Mouse (Mus musculus): ENCODE data around the gene Ppfibp1. TPM values are rescaled to one million over a fixed set of nuclear protein-coding genes. Genes with fewer than 3 reads are reported as not detected.

The Ppfibp1 gene
- polyA plus RNA-seq, 1 experiment from 2014 or later, result 48.1 TPM

DNA sequence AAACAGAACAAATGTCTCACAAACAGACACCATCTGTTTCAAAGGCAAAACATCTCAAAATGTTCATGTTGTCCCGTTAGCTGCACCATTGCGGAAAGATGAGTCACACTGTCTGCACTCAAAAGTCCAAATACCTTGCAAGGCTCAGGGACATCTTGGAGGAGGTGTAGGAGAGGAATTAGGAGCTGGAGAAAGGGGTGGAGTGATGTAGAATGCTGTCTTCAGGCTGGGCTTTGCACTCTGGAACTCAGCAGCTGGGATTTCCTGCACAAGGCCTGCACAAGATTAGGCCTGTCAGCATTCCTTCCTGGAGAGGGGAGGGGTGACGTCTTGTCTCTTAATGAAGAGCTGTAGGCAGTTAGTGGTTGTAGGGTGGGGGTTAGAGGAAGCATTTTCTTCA is 96.3 kb downstream of the Ppfibp1 start:
- DNase-seq (ENCODE audit: low spot score) (no peak), ATAC-seq (replicated peaks; ENCODE audit: low FRiP score, low TSS enrichment, low read depth) (no peak)
- no peak overlapping the region for H3K9ac ChIP-seq (ENCODE audit: low read length)
- no peaks in the 10 kb centered on the region for H3K27me3 ChIP-seq (replicated peaks; ENCODE audit: control insufficient read depth, insufficient read depth, low read length)
- peaks cover 12% of the 10 kb centered on the region; the same call in 1 of the 2 replicates for H3K4me1 ChIP-seq (replicated peaks; ENCODE audit: control insufficient read depth, insufficient read depth, low read length)
- no peak overlapping the region for H3K4me3 ChIP-seq (ENCODE audit: low read depth, low read length)
- H3K27ac ChIP-seq (ENCODE audit: low read depth), result no peak overlapping the region
- peaks cover 17% of the 10 kb centered on the region; the same call in 1 of the 2 replicates for H3K36me3 ChIP-seq (ENCODE audit: control insufficient read depth, insufficient read depth, low read length)
- no peaks in the 10 kb centered on the region for H3K9me3 ChIP-seq (ENCODE audit: control insufficient read depth, low read length)
- 65% methylated on average over 3 of the region's 3 CpGs for WGBS
- no peak overlapping the region for H3K4me2 ChIP-seq (ENCODE audit: low read length)

DNA sequence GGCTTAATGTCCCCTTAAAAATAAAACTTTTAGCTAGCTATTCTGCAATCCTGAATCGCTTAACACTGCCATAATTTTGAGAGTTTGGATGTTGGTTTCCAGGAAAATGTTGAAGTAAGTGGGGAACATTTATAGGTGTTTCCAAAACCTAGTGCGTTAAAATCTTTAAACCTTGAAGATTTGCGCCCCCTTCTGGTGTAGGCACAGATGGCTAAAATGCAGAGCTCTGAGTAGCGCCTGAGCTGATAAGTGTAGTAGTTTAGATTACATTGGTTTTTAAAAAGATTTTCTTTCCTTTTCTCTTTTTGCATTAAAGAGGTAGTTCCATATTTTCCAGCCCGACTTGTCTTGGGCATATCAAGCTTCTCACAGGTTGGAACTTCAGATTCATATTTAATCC is 105.9 kb downstream of the Ppfibp1 start:
- peaks cover 29% of the 10 kb centered on the region; the same call in 1 of the 2 replicates for H3K36me3 ChIP-seq (ENCODE audit: control insufficient read depth, insufficient read depth, low read length)
- no peak overlapping the region for H3K27ac ChIP-seq (ENCODE audit: low read depth)
- WGBS, result 45% methylated on average over 5 of the region's 5 CpGs
- no peaks in the 10 kb centered on the region for H3K4me1 ChIP-seq (replicated peaks; ENCODE audit: control insufficient read depth, insufficient read depth, low read length)
- ATAC-seq (replicated peaks; ENCODE audit: low FRiP score, low TSS enrichment, low read depth) (no peak), DNase-seq (ENCODE audit: low spot score) (peak; percentile 69)
- H3K27me3 ChIP-seq (replicated peaks; ENCODE audit: control insufficient read depth, insufficient read depth, low read length), result no peaks in the 10 kb centered on the region
- no peaks in the 10 kb centered on the region for H3K9me3 ChIP-seq (ENCODE audit: control insufficient read depth, low read length)
- H3K9ac ChIP-seq (ENCODE audit: low read length), result no peak overlapping the region
- H3K4me3 ChIP-seq (ENCODE audit: low read depth, low read length), result no peak overlapping the region
- no peak overlapping the region for H3K4me2 ChIP-seq (ENCODE audit: low read length)

DNA sequence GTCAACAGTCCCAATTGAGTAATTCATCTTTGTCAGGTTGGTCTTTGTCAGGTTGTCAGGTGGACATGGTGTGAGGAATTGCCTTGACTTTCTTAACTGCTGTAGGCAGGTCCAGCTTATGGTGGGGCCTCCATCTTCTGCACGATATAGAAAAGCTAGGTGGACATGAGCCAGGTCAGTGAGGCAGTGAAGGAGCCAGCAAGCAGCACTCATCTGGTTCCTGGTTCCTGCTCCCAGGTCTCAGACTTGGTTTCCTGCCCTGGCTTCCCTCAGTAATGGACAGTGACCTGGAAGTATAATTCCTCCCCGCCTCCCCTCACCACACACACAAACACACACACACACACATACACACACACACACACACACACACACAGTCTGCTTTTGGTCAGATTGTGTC is 107.1 kb downstream of the Ppfibp1 start:
- ATAC-seq (replicated peaks; ENCODE audit: low FRiP score, low TSS enrichment, low read depth), result no peak
- Histone ChIP-seq H3K27ac (ENCODE audit: low read depth) (no peak overlapping the region), H3K4me3 (ENCODE audit: low read depth, low read length) (no peak overlapping the region), H3K9me3 (ENCODE audit: control insufficient read depth, low read length) (no peaks in the 10 kb centered on the region), H3K27me3 (replicated peaks; ENCODE audit: control insufficient read depth, insufficient read depth, low read length) (no peaks in the 10 kb centered on the region), H3K4me1 (replicated peaks; ENCODE audit: control insufficient read depth, insufficient read depth, low read length) (no peaks in the 10 kb centered on the region), H3K36me3 (ENCODE audit: control insufficient read depth, insufficient read depth, low read length) (peaks cover 35% of the 10 kb centered on the region), H3K9ac (ENCODE audit: low read length) (no peak overlapping the region), H3K4me2 (ENCODE audit: low read length) (no peak overlapping the region)
- WGBS, result 91% methylated on average over 2 of the region's 2 CpGs
- DNase-seq (ENCODE audit: low spot score), result no peak

DNA sequence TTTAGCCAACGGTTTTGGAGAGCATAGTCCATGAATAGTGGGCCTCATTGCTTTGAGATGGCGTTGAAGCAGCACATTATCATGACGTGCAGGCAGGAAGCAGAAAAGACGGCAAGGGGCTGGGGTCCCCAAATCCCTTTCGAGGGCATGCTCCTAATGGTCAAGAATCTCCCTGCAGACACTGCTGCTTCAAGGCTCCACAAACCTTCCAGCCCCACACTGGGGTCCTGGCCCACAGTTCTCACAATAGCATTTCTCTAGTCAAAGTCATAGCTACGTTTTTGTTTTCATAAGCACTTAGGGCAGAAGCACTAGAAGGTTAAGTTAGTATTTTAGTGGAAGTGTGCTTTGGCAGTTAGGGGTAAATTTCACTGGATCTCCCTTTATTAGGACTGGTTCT is 107.6 kb downstream of the Ppfibp1 start:
- WGBS, result 90% methylated on average over 6 of the region's 6 CpGs
- Histone ChIP-seq H3K4me3 (ENCODE audit: low read depth, low read length) (no peak overlapping the region), H3K27me3 (replicated peaks; ENCODE audit: control insufficient read depth, insufficient read depth, low read length) (no peaks in the 10 kb centered on the region), H3K4me2 (ENCODE audit: low read length) (no peak overlapping the region), H3K27ac (ENCODE audit: low read depth) (no peak overlapping the region), H3K4me1 (replicated peaks; ENCODE audit: control insufficient read depth, insufficient read depth, low read length) (no peaks in the 10 kb centered on the region), H3K36me3 (ENCODE audit: control insufficient read depth, insufficient read depth, low read length) (peaks cover 36% of the 10 kb centered on the region), H3K9me3 (ENCODE audit: control insufficient read depth, low read length) (no peaks in the 10 kb centered on the region), H3K9ac (ENCODE audit: low read length) (no peak overlapping the region)
- DNase-seq (ENCODE audit: low spot score), result no peak
- ATAC-seq (replicated peaks; ENCODE audit: low FRiP score, low TSS enrichment, low read depth), result no peak

DNA sequence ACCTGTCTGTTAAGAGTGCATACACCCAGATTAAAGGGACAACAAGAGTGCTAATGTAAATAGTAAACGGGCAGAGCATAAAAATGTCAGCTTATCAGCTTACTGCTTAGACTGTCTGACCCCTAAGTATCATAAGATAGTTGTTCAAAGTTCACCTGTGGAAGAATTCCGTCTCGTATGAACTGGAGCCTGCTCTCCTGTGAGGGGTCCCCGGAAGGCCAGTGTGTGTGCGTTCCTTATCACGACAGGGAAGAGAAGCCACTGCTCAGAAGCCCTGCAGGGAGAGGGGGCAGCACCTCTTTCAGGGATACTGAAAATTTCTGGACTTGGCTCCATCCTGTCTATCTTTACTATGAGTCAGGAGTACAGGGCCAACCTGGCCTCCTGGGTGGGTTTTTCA is 108.7 kb downstream of the Ppfibp1 start:
- H3K36me3 ChIP-seq (ENCODE audit: control insufficient read depth, insufficient read depth, low read length), result peaks cover 47% of the 10 kb centered on the region
- DNase-seq (ENCODE audit: low spot score), result no peak

DNA sequence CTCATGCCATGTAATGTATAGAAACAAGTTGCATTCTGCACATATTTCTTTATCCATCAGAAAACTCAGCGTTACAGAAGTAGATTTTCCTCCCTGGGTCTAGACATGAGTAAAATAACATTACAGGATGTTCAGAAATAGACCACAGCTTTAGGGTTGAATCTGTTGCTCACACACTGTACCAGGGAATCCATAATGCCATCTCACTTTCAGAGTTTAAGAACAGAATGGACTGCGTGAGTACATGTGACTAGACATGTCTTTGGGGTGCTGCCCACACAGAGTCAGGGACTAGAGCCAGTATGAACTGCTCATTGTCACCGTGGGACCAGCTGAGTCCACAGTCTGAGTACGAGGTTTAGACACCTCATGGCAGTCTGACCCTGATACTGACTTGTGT is 110.4 kb downstream of the Ppfibp1 start:
- DNase-seq (ENCODE audit: low spot score), result no peak
- WGBS, result 92% methylated on average over 4 of the region's 4 CpGs
- Histone ChIP-seq H3K36me3 (ENCODE audit: control insufficient read depth, insufficient read depth, low read length) (peaks cover 56% of the 10 kb centered on the region), H3K27ac (ENCODE audit: low read depth) (no peak overlapping the region), H3K27me3 (replicated peaks; ENCODE audit: control insufficient read depth, insufficient read depth, low read length) (no peaks in the 10 kb centered on the region), H3K4me3 (ENCODE audit: low read depth, low read length) (no peak overlapping the region), H3K9ac (ENCODE audit: low read length) (no peak overlapping the region), H3K9me3 (ENCODE audit: control insufficient read depth, low read length) (no peaks in the 10 kb centered on the region), H3K4me1 (replicated peaks; ENCODE audit: control insufficient read depth, insufficient read depth, low read length) (no peaks in the 10 kb centered on the region), H3K4me2 (ENCODE audit: low read length) (no peak overlapping the region)
- ATAC-seq (replicated peaks; ENCODE audit: low FRiP score, low TSS enrichment, low read depth), result no peak

More for the DNA sequence above, 108.7 kb downstream of the Ppfibp1 start:
- WGBS, result 61% methylated on average over 6 of the region's 6 CpGs
- H3K9ac ChIP-seq (ENCODE audit: low read length), result no peak overlapping the region
- no peak for ATAC-seq (replicated peaks; ENCODE audit: low FRiP score, low TSS enrichment, low read depth)
- no peak overlapping the region for H3K4me2 ChIP-seq (ENCODE audit: low read length)
- no peaks in the 10 kb centered on the region for H3K4me1 ChIP-seq (replicated peaks; ENCODE audit: control insufficient read depth, insufficient read depth, low read length)
- H3K27me3 ChIP-seq (replicated peaks; ENCODE audit: control insufficient read depth, insufficient read depth, low read length), result no peaks in the 10 kb centered on the region
- H3K9me3 ChIP-seq (ENCODE audit: control insufficient read depth, low read length), result no peaks in the 10 kb centered on the region
- H3K4me3 ChIP-seq (ENCODE audit: low read depth, low read length), result no peak overlapping the region
- no peak overlapping the region for H3K27ac ChIP-seq (ENCODE audit: low read depth)

DNA sequence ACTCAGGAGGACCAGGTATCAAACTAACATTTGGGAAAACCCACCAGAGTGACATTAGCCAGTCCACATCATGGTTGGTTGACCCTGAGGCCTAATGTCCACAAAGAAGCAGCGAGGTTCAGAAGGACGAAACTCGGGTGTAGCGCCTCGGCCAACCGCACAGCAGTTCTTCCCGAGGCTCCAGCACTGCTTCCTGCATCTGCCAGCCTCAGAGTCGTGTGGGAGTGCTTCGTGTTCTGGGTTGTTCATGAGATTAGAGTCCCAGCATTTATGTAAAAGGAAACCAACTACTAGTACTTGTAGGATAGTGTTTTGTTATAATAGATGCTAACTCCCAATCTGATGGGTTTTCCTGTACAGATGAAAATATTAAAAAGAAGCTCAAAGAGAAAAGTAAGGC is 111.0 kb downstream of the Ppfibp1 start:
- Histone ChIP-seq H3K27ac (ENCODE audit: low read depth) (no peak overlapping the region), H3K4me3 (ENCODE audit: low read depth, low read length) (no peak overlapping the region), H3K4me1 (replicated peaks; ENCODE audit: control insufficient read depth, insufficient read depth, low read length) (no peaks in the 10 kb centered on the region), H3K36me3 (ENCODE audit: control insufficient read depth, insufficient read depth, low read length) (peaks cover 56% of the 10 kb centered on the region), H3K4me2 (ENCODE audit: low read length) (no peak overlapping the region), H3K9ac (ENCODE audit: low read length) (no peak overlapping the region), H3K27me3 (replicated peaks; ENCODE audit: control insufficient read depth, insufficient read depth, low read length) (no peaks in the 10 kb centered on the region), H3K9me3 (ENCODE audit: control insufficient read depth, low read length) (no peaks in the 10 kb centered on the region)
- DNase-seq (ENCODE audit: low spot score) (no peak), ATAC-seq (replicated peaks; ENCODE audit: low FRiP score, low TSS enrichment, low read depth) (no peak)
- WGBS, result 84% methylated on average over 9 of the region's 9 CpGs

DNA sequence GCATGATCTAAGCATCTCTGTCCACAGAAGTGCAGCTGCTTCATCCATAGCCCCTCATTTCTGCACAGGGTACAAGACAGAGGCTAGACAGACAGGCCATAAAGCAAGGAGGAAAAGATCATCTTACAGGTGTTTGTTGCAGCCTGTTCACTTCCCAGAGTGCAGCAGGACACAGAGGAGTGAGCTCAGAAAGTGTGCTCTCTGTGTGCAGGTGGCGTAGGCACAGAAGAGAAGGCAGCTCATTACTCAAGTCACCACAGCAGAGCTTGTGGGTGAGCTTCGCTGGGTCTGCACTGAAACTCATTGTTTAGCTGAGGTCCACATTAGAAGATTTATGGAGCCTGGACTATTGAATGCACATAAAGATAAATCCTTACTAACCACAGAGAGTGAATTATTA is 111.5 kb downstream of the Ppfibp1 start:
- 53% methylated on average over 2 of the region's 2 CpGs for WGBS
- H3K36me3 ChIP-seq (ENCODE audit: control insufficient read depth, insufficient read depth, low read length), result peaks cover 56% of the 10 kb centered on the region
- no peak overlapping the region for H3K4me2 ChIP-seq (ENCODE audit: low read length)
- H3K27ac ChIP-seq (ENCODE audit: low read depth), result no peak overlapping the region
- DNase-seq (ENCODE audit: low spot score) (no peak), ATAC-seq (replicated peaks; ENCODE audit: low FRiP score, low TSS enrichment, low read depth) (no peak)
- no peak overlapping the region for H3K9ac ChIP-seq (ENCODE audit: low read length)
- H3K27me3 ChIP-seq (replicated peaks; ENCODE audit: control insufficient read depth, insufficient read depth, low read length), result no peaks in the 10 kb centered on the region
- H3K4me3 ChIP-seq (ENCODE audit: low read depth, low read length), result no peak overlapping the region
- no peaks in the 10 kb centered on the region for H3K9me3 ChIP-seq (ENCODE audit: control insufficient read depth, low read length)
- no peaks in the 10 kb centered on the region for H3K4me1 ChIP-seq (replicated peaks; ENCODE audit: control insufficient read depth, insufficient read depth, low read length)

DNA sequence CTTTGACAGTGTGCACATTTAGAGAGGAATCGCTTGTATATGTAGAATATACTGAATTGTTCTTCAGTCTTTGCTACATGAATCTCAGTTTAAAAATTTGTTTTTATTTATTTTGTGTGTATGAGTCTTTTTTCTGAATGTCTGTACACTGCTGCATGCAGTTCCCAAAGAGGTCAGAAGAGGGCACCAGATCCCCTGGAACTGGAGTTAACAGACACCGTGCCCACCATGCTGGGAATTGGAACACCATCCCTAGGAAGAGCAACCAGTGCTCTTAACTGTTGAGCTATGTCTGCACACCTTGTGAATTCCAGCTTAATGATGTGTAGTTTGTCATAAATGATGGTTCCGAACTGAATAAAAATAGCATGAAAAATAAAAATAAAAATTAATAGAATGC is 119.9 kb downstream of the Ppfibp1 start:
- Histone ChIP-seq H3K4me1 (replicated peaks; ENCODE audit: control insufficient read depth, insufficient read depth, low read length) (no peaks in the 10 kb centered on the region), H3K4me2 (ENCODE audit: low read length) (no peak overlapping the region), H3K27me3 (replicated peaks; ENCODE audit: control insufficient read depth, insufficient read depth, low read length) (no peaks in the 10 kb centered on the region), H3K4me3 (ENCODE audit: low read depth, low read length) (no peak overlapping the region), H3K9ac (ENCODE audit: low read length) (no peak overlapping the region), H3K9me3 (ENCODE audit: control insufficient read depth, low read length) (no peaks in the 10 kb centered on the region), H3K36me3 (ENCODE audit: control insufficient read depth, insufficient read depth, low read length) (peaks cover 54% of the 10 kb centered on the region), H3K27ac (ENCODE audit: low read depth) (no peak overlapping the region)
- ATAC-seq (replicated peaks; ENCODE audit: low FRiP score, low TSS enrichment, low read depth) (no peak), DNase-seq (ENCODE audit: low spot score) (peak; percentile 73)
- 72% methylated on average over 3 of the region's 3 CpGs for WGBS

Data from intestine, embryonic 14.5 days (tissue).